Mouse (Mus musculus): Measurements from ENCODE around the gene Arhgap42. TPM values are rescaled to one million over a fixed set of nuclear protein-coding genes. Genes with fewer than 3 reads are reported as not detected.

The Arhgap42 gene
- polyA plus RNA-seq, 1 experiment from 2014 or later = 16.2 TPM

GRCm38 (mm10) chr9:9051184-9051583, 187.7 kb downstream of the Arhgap42 start:
- DNase-seq (ENCODE audit: low spot score) = no peak

GRCm38 (mm10) chr9:9049202-9049601, 189.7 kb downstream of the Arhgap42 start:
- ATAC-seq (replicated peaks; ENCODE audit: low FRiP score) (no peak), DNase-seq (ENCODE audit: low spot score) (no peak)

More at GRCm38 (mm10) chr9:9051184-9051583, 187.7 kb downstream of the Arhgap42 start:
- H3K4me2 ChIP-seq = no peak overlapping the region
- H3K9ac ChIP-seq (ENCODE audit: low read depth, low read length) = no peak overlapping the region
- 44% methylated on average over 5 of the region's 5 CpGs for WGBS
- no peaks in the 10 kb centered on the region for H3K27me3 ChIP-seq (replicated peaks; ENCODE audit: control insufficient read depth, insufficient read depth, low read length)
- no peaks in the 10 kb centered on the region for H3K4me1 ChIP-seq (replicated peaks; ENCODE audit: control insufficient read depth, insufficient read depth, low read length)
- H3K4me3 ChIP-seq (ENCODE audit: low read depth, low read length) = no peak overlapping the region
- no peaks in the 10 kb centered on the region for H3K36me3 ChIP-seq (ENCODE audit: control insufficient read depth, insufficient read depth, low read length)
- no peaks in the 10 kb centered on the region for H3K9me3 ChIP-seq (ENCODE audit: control insufficient read depth, low read length)
- no peak for ATAC-seq (replicated peaks; ENCODE audit: low FRiP score)
- H3K27ac ChIP-seq (ENCODE audit: low read depth, low read length) = no peak overlapping the region

DNA sequence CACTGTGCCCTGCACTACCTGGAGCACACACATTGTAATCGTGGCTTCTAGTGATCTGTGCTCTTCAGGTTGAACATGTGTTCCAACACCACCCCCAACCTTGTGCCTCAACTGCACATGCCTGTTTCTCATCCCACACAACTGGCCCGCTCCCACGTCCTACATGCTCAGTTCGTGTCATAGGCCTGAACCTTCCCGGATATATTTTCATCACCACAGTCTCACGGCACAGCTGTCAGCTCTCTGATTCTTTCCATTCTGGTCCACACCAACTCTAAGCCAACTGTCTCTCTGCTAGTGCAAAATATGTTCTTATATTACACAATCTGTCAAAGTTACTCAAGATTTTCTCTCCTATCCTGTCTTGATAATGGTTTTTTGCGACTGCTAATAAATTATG, 197.9 kb downstream of the Arhgap42 start:
- Histone ChIP-seq H3K9ac (ENCODE audit: low read depth, low read length) (no peak overlapping the region), H3K4me3 (ENCODE audit: low read depth, low read length) (no peak overlapping the region), H3K4me2 (no peak overlapping the region), H3K4me1 (replicated peaks; ENCODE audit: control insufficient read depth, insufficient read depth, low read length) (no peaks in the 10 kb centered on the region), H3K27me3 (replicated peaks; ENCODE audit: control insufficient read depth, insufficient read depth, low read length) (no peaks in the 10 kb centered on the region), H3K9me3 (ENCODE audit: control insufficient read depth, low read length) (no peaks in the 10 kb centered on the region), H3K27ac (ENCODE audit: low read depth, low read length) (no peak overlapping the region), H3K36me3 (ENCODE audit: control insufficient read depth, insufficient read depth, low read length) (no peaks in the 10 kb centered on the region)
- DNase-seq (ENCODE audit: low spot score) (no peak), ATAC-seq (replicated peaks; ENCODE audit: low FRiP score) (no peak)
- WGBS = 91% methylated on average over 7 of the region's 7 CpGs

More at GRCm38 (mm10) chr9:9049202-9049601, 189.7 kb downstream of the Arhgap42 start:
- Histone ChIP-seq H3K9ac (ENCODE audit: low read depth, low read length) (no peak overlapping the region), H3K4me3 (ENCODE audit: low read depth, low read length) (no peak overlapping the region), H3K4me1 (replicated peaks; ENCODE audit: control insufficient read depth, insufficient read depth, low read length) (no peaks in the 10 kb centered on the region), H3K27ac (ENCODE audit: low read depth, low read length) (no peak overlapping the region), H3K4me2 (no peak overlapping the region), H3K36me3 (ENCODE audit: control insufficient read depth, insufficient read depth, low read length) (no peaks in the 10 kb centered on the region), H3K9me3 (ENCODE audit: control insufficient read depth, low read length) (no peaks in the 10 kb centered on the region), H3K27me3 (replicated peaks; ENCODE audit: control insufficient read depth, insufficient read depth, low read length) (no peaks in the 10 kb centered on the region)
- WGBS = 46% methylated on average over 3 of the region's 3 CpGs

- Histone ChIP-seq H3K9ac (ENCODE audit: low read depth, low read length) (no peak overlapping the region), H3K36me3 (ENCODE audit: control insufficient read depth, insufficient read depth, low read length) (no peaks in the 10 kb centered on the region), H3K4me3 (ENCODE audit: low read depth, low read length) (no peak overlapping the region), H3K27ac (ENCODE audit: low read depth, low read length) (no peak overlapping the region), H3K4me1 (replicated peaks; ENCODE audit: control insufficient read depth, insufficient read depth, low read length) (no peaks in the 10 kb centered on the region), H3K27me3 (replicated peaks; ENCODE audit: control insufficient read depth, insufficient read depth, low read length) (no peaks in the 10 kb centered on the region), H3K4me2 (no peak overlapping the region), H3K9me3 (ENCODE audit: control insufficient read depth, low read length) (no peaks in the 10 kb centered on the region)
- ATAC-seq (replicated peaks; ENCODE audit: low FRiP score) (no peak), DNase-seq (ENCODE audit: low spot score) (no peak)
- WGBS = 70% methylated on average over 3 of the region's 3 CpGs
Measured at GRCm38 (mm10) chr9:9037017-9037671, 201.8 kb downstream of the Arhgap42 start.

- Histone ChIP-seq H3K27me3 (replicated peaks; ENCODE audit: control insufficient read depth, insufficient read depth, low read length) (no peaks in the 10 kb centered on the region), H3K27ac (ENCODE audit: low read depth, low read length) (no peak overlapping the region), H3K4me1 (replicated peaks; ENCODE audit: control insufficient read depth, insufficient read depth, low read length) (no peaks in the 10 kb centered on the region), H3K36me3 (ENCODE audit: control insufficient read depth, insufficient read depth, low read length) (no peaks in the 10 kb centered on the region), H3K4me3 (ENCODE audit: low read depth, low read length) (no peak overlapping the region), H3K4me2 (no peak overlapping the region), H3K9ac (ENCODE audit: low read depth, low read length) (no peak overlapping the region), H3K9me3 (ENCODE audit: control insufficient read depth, low read length) (no peaks in the 10 kb centered on the region)
- WGBS = 73% methylated on average over 3 of the region's 3 CpGs
- no peak for ATAC-seq (replicated peaks; ENCODE audit: low FRiP score)
- DNase-seq (ENCODE audit: low spot score) = no peak
Measured at GRCm38 (mm10) chr9:9027904-9028303, 211.0 kb downstream of the Arhgap42 start.

GRCm38 (mm10) chr9:9027445-9027844, 211.5 kb downstream of the Arhgap42 start:
- ATAC-seq (replicated peaks; ENCODE audit: low FRiP score) (no peak), DNase-seq (ENCODE audit: low spot score) (no peak)
- H3K4me1 ChIP-seq (replicated peaks; ENCODE audit: control insufficient read depth, insufficient read depth, low read length) = no peaks in the 10 kb centered on the region
- no peak overlapping the region for H3K4me3 ChIP-seq (ENCODE audit: low read depth, low read length)
- H3K27ac ChIP-seq (ENCODE audit: low read depth, low read length) = no peak overlapping the region
- WGBS = 10% methylated on average over 5 of the region's 5 CpGs
- H3K4me2 ChIP-seq = no peak overlapping the region
- H3K9me3 ChIP-seq (ENCODE audit: control insufficient read depth, low read length) = no peaks in the 10 kb centered on the region
- no peak overlapping the region for H3K9ac ChIP-seq (ENCODE audit: low read depth, low read length)
- H3K27me3 ChIP-seq (replicated peaks; ENCODE audit: control insufficient read depth, insufficient read depth, low read length) = no peaks in the 10 kb centered on the region
- H3K36me3 ChIP-seq (ENCODE audit: control insufficient read depth, insufficient read depth, low read length) = no peaks in the 10 kb centered on the region

GRCm38 (mm10) chr9:9015108-9015507, 223.8 kb downstream of the Arhgap42 start:
- H3K9me3 ChIP-seq (ENCODE audit: control insufficient read depth, low read length) = no peaks in the 10 kb centered on the region
- 83% methylated on average over 2 of the region's 2 CpGs for WGBS
- H3K4me2 ChIP-seq = no peak overlapping the region
- no peaks in the 10 kb centered on the region; the same call in 1 of the 2 replicates for H3K36me3 ChIP-seq (ENCODE audit: control insufficient read depth, insufficient read depth, low read length)
- ATAC-seq (replicated peaks; ENCODE audit: low FRiP score) = no peak
- H3K9ac ChIP-seq (ENCODE audit: low read depth, low read length) = no peak overlapping the region
- no peak for DNase-seq (ENCODE audit: low spot score)
- no peak overlapping the region for H3K27ac ChIP-seq (ENCODE audit: low read depth, low read length)
- H3K4me1 ChIP-seq (replicated peaks; ENCODE audit: control insufficient read depth, insufficient read depth, low read length) = no peaks in the 10 kb centered on the region
- no peak overlapping the region for H3K4me3 ChIP-seq (ENCODE audit: low read depth, low read length)
- H3K27me3 ChIP-seq (replicated peaks; ENCODE audit: control insufficient read depth, insufficient read depth, low read length) = no peaks in the 10 kb centered on the region

GRCm38 (mm10) chr9:9001170-9001569, 237.7 kb downstream of the Arhgap42 start:
- DNase-seq (ENCODE audit: low spot score) = no peak
- H3K27ac ChIP-seq (ENCODE audit: low read depth, low read length) = no peak overlapping the region
- H3K27me3 ChIP-seq (replicated peaks; ENCODE audit: control insufficient read depth, insufficient read depth, low read length) = no peaks in the 10 kb centered on the region
- H3K9me3 ChIP-seq (ENCODE audit: control insufficient read depth, low read length) = no peaks in the 10 kb centered on the region
- H3K4me3 ChIP-seq (ENCODE audit: low read depth, low read length) = no peak overlapping the region
- no peak for ATAC-seq (replicated peaks; ENCODE audit: low FRiP score)
- H3K9ac ChIP-seq (ENCODE audit: low read depth, low read length) = no peak overlapping the region
- no peaks in the 10 kb centered on the region for H3K4me1 ChIP-seq (replicated peaks; ENCODE audit: control insufficient read depth, insufficient read depth, low read length)
- peaks cover 3% of the 10 kb centered on the region; the same call in 1 of the 2 replicates for H3K36me3 ChIP-seq (ENCODE audit: control insufficient read depth, insufficient read depth, low read length)
- no peak overlapping the region for H3K4me2 ChIP-seq

GRCm38 (mm10) chr9:8996494-8996893, 242.4 kb downstream of the Arhgap42 start:
- Histone ChIP-seq H3K9me3 (ENCODE audit: control insufficient read depth, low read length) (no peaks in the 10 kb centered on the region), H3K27me3 (replicated peaks; ENCODE audit: control insufficient read depth, insufficient read depth, low read length) (no peaks in the 10 kb centered on the region), H3K9ac (ENCODE audit: low read depth, low read length) (no peak overlapping the region), H3K27ac (ENCODE audit: low read depth, low read length) (no peak overlapping the region), H3K4me3 (ENCODE audit: low read depth, low read length) (no peak overlapping the region), H3K4me2 (no peak overlapping the region), H3K36me3 (ENCODE audit: control insufficient read depth, insufficient read depth, low read length) (peaks cover 3% of the 10 kb centered on the region; the same call in 1 of the 2 replicates), H3K4me1 (replicated peaks; ENCODE audit: control insufficient read depth, insufficient read depth, low read length) (no peaks in the 10 kb centered on the region)
- WGBS = 62% methylated on average over 2 of the region's 2 CpGs
- ATAC-seq (replicated peaks; ENCODE audit: low FRiP score) (no peak), DNase-seq (ENCODE audit: low spot score) (no peak)
